Mouse (Mus musculus) liver, embryonic 15.5 days (tissue): Measurements from ENCODE around the gene Scfd2. TPM values are rescaled to one million over a fixed set of nuclear protein-coding genes. Genes with fewer than 3 reads are reported as not detected.

Source experiments
- ATAC-seq: fragments of 200-750 bp; cut with Nextera tagmentation; 2 replicates; pipeline ENCODE4 v1.8.0; 2017; ENCODE audit warnings: moderate number of reproducible peaks, mild to moderate bottlenecking, moderate library complexity; ENCODE audit not compliant: insufficient read depth
- H3K27ac ChIP-seq: fragments of 300-500 bp; sonication (generic); replicated peaks from 2 replicates; pipeline ENCODE4 v1.5.1; 2015; ENCODE audit warnings: mild to moderate bottlenecking, inconsistent platforms
- H3K27me3 ChIP-seq: fragments of 300-500 bp; sonication (generic); 2 replicates; pipeline ENCODE4 v1.6.1; 2015; ENCODE audit warnings: mild to moderate bottlenecking, inconsistent platforms
- H3K36me3 ChIP-seq: fragments of 300-500 bp; sonication (generic); replicated peaks from 2 replicates; pipeline ENCODE4 v1.6.1; 2015; ENCODE audit warnings: moderate library complexity, mild to moderate bottlenecking, inconsistent platforms
- H3K4me1 ChIP-seq: fragments of 300-500 bp; sonication (generic); replicated peaks from 2 replicates; pipeline ENCODE4 v1.6.1; 2015; ENCODE audit warnings: inconsistent platforms
- H3K4me2 ChIP-seq: fragments of 300-500 bp; sonication (generic); 2 replicates; pipeline ENCODE4 v1.6.1; 2015; ENCODE audit warnings: moderate library complexity, mild to moderate bottlenecking, inconsistent platforms
- H3K4me3 ChIP-seq: fragments of 300-500 bp; sonication (generic); replicated peaks from 2 replicates; pipeline ENCODE4 v1.5.1; 2015; ENCODE audit warnings: mild to moderate bottlenecking, inconsistent platforms
- H3K9ac ChIP-seq: fragments of 300-500 bp; sonication (generic); 2 replicates; pipeline ENCODE4 v1.6.1; 2015; ENCODE audit warnings: moderate library complexity, mild to moderate bottlenecking, inconsistent platforms
- H3K9me3 ChIP-seq: fragments of 300-500 bp; sonication (generic); replicated peaks from 2 replicates; pipeline ENCODE4 v1.6.1; 2016; ENCODE audit warnings: inconsistent platforms
- WGBS: fragments of 180-500 bp; shearing (Covaris S2); methylation state at CpG from one replicate; pipeline ENCODE4 v1.1.7; 2015; ENCODE audit warnings: mixed read lengths; ENCODE audit not compliant: insufficient replicate concordance; 5-methylcytosine and 5-hydroxymethylcytosine counted together
- polyA plus RNA-seq: library from polyadenylated mRNA; unstranded; fragments of >200 nt; fragmentation: Nextera tagmentation; extraction: Ambion mirVana; gene quantifications from 2 replicates; pipeline ENCODE4 v1.2.1, GENCODE M21; 2015

The Scfd2 gene
- 9.8 and 10.3 TPM in 2 replicates for polyA plus RNA-seq

GRCm38 (mm10) chr5:74531630-74532280, at the start of gene Scfd2:
Gene Scfd2, minus strand, starts transcription at chr5:74531759.
- Histone ChIP-seq H3K4me3 (peak within 1 kb of the TSS; percentile 83), H3K4me2 (peak within 1 kb of the TSS; percentile 95), H3K9ac (peak within 1 kb of the TSS; percentile 67), H3K36me3 (no peaks in the 10 kb centered on the region), H3K4me1 (peaks cover 57% of the 10 kb centered on the region), H3K27ac (peak within 1 kb of the TSS; percentile 85), H3K9me3 (no peaks in the 10 kb centered on the region), H3K27me3 (no peaks in the 10 kb centered on the region)
- peak; percentile 72 for ATAC-seq
- WGBS = 5% methylated on average over 35 of the region's 35 CpGs

DNA sequence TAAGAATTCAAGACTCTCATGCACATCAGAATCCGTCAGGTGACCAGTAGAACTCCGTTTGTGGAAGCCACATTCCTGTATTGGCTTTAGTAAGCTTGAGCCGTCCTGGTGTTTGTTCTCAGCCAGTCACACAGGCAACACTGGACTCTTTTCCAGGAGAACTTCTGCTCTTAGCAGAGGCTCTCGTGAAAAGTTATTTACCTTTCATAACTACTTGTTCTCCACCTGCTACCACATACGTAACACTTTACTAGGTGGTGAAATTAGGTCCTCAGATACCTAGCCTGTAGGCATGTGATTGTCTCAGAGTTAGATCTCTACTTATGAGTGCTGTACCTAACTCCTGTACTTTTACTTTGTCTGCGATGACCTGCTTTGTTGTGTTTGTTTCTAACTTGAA, 40.2 kb upstream of the Scfd2 start:
- H3K27ac ChIP-seq = no peak overlapping the region
- no peak for ATAC-seq
- no peaks in the 10 kb centered on the region for H3K4me1 ChIP-seq
- H3K9me3 ChIP-seq = no peaks in the 10 kb centered on the region
- no peak overlapping the region for H3K4me3 ChIP-seq
- peaks cover 50% of the 10 kb centered on the region for H3K36me3 ChIP-seq
- H3K27me3 ChIP-seq = no peaks in the 10 kb centered on the region
- no peak overlapping the region for H3K9ac ChIP-seq
- 78% methylated on average over 6 of the region's 6 CpGs for WGBS
- no peak overlapping the region for H3K4me2 ChIP-seq

- Histone ChIP-seq H3K36me3 (peaks cover 71% of the 10 kb centered on the region), H3K4me3 (no peak overlapping the region), H3K27me3 (no peaks in the 10 kb centered on the region), H3K4me1 (no peaks in the 10 kb centered on the region), H3K4me2 (no peak overlapping the region), H3K9ac (no peak overlapping the region), H3K27ac (no peak overlapping the region), H3K9me3 (no peaks in the 10 kb centered on the region)
- no peak for ATAC-seq
- 58% methylated on average over 1 of the region's 1 CpGs for WGBS
Observed at GRCm38 (mm10) chr5:74561151-74561550, 29.6 kb upstream of the Scfd2 start.

- H3K4me2 ChIP-seq = no peak overlapping the region
- no peaks in the 10 kb centered on the region for H3K9me3 ChIP-seq
- no peak for ATAC-seq
- H3K9ac ChIP-seq = no peak overlapping the region
- no peak overlapping the region for H3K27ac ChIP-seq
- no peaks in the 10 kb centered on the region for H3K27me3 ChIP-seq
- WGBS = 80% methylated on average over 8 of the region's 8 CpGs
- peaks cover 66% of the 10 kb centered on the region for H3K36me3 ChIP-seq
- H3K4me3 ChIP-seq = no peak overlapping the region
- no peaks in the 10 kb centered on the region for H3K4me1 ChIP-seq
Observed at GRCm38 (mm10) chr5:74549566-74549965, 18.0 kb upstream of the Scfd2 start.

GRCm38 (mm10) chr5:74545606-74546005, 14.0 kb upstream of the Scfd2 start:
- H3K4me1 ChIP-seq = no peaks in the 10 kb centered on the region
- H3K27ac ChIP-seq = no peak overlapping the region
- no peak overlapping the region for H3K9ac ChIP-seq
- 86% methylated on average over 4 of the region's 4 CpGs for WGBS
- no peak for ATAC-seq
- no peaks in the 10 kb centered on the region for H3K9me3 ChIP-seq
- no peak overlapping the region for H3K4me3 ChIP-seq
- no peak overlapping the region for H3K4me2 ChIP-seq
- H3K36me3 ChIP-seq = peaks cover 75% of the 10 kb centered on the region
- no peaks in the 10 kb centered on the region for H3K27me3 ChIP-seq

GRCm38 (mm10) chr5:74536180-74536947, 4.8 kb upstream of the Scfd2 start:
- ATAC-seq = no peak
- Histone ChIP-seq H3K27ac (peak overlapping the region; percentile 95), H3K9ac (peak overlapping the region; percentile 88)

DNA sequence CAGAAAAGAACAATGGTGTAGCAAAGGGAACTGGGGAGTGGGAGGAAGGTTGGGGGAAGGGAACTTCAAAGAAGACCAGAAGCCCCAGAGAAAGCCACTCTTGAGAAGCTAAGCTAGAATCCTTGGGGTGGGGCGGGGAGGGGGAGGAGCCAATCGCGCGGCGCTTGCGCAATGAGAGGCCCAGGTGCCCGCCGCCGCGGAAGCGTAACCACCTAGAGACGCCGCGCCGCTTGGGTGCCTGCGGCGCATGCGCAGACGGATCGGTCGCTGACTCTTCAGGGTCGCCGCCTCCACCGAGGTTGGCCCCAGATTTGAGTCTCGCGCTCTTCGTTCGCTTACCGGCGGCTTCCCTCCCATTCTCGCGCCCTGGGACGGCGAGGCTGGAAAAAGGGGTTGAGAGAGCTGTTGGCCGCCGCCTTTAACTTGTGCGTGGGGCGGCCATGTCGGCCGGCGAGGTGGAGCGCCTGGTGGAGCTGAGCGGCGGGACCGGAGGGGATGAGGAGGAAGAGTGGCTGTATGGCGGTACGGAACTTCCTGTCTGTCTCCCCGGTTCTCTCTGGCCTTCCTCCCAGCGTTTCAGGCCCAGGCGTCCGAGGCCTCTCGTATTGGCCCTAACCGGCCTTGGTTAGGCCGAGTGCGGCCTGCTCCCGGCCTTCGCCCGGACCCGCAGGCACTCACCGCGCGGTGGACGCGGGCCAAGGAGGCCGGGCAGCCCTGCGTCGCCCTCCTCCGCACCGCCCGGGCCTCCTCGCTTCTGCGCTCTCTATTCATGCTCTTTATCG, 3.9 kb upstream of the Scfd2 start, which contains the start of gene Fip1l1:
TSS of gene Fip1l1 (plus strand) at position 210 of the 782 bp plus-strand sequence.
- peak within 1 kb of the TSS; percentile 72 for H3K4me2 ChIP-seq
- H3K9me3 ChIP-seq = no peaks in the 10 kb centered on the region
- ATAC-seq = peak; percentile 85
- peaks cover 43% of the 10 kb centered on the region for H3K4me1 ChIP-seq
- peak within 1 kb of the TSS; percentile 90 for H3K4me3 ChIP-seq
- H3K27ac ChIP-seq = peak within 1 kb of the TSS; percentile 95
- WGBS = under 1% methylated on average over 73 of the region's 73 CpGs
- H3K36me3 ChIP-seq = peaks cover 21% of the 10 kb centered on the region
- H3K27me3 ChIP-seq = no peaks in the 10 kb centered on the region
- H3K9ac ChIP-seq = peak within 1 kb of the TSS; percentile 88

More at GRCm38 (mm10) chr5:74536180-74536947, 4.8 kb upstream of the Scfd2 start:
- H3K4me2 ChIP-seq = peak overlapping the region; percentile 72
- no peaks in the 10 kb centered on the region for H3K9me3 ChIP-seq
- H3K36me3 ChIP-seq = peaks cover 27% of the 10 kb centered on the region
- WGBS = 36% methylated on average over 12 of the region's 12 CpGs
- H3K4me1 ChIP-seq = peaks cover 34% of the 10 kb centered on the region
- H3K27me3 ChIP-seq = no peaks in the 10 kb centered on the region
- peak overlapping the region; percentile 90 for H3K4me3 ChIP-seq

DNA sequence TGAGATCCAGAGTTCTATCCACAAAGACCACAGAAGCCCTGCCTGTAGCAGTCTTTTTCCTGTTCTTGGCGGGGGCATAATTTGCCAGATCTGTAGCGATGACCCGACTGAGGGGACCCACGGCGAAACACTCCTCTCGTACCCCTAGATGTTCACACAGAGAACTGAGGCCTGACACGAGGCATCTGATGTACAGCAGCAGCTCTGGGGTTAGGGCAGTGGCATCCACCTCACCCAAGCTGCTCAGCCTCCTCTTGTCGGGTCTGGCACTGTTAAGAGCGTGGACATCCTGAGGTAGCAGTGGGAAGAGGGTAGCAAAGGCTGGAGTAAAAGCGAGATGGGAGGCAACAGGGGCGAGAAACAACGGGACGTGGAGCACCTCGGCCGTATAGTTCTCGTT, 774 bp downstream of the Scfd2 start:
- peak overlapping the region; percentile 67 for H3K9ac ChIP-seq

DNA sequence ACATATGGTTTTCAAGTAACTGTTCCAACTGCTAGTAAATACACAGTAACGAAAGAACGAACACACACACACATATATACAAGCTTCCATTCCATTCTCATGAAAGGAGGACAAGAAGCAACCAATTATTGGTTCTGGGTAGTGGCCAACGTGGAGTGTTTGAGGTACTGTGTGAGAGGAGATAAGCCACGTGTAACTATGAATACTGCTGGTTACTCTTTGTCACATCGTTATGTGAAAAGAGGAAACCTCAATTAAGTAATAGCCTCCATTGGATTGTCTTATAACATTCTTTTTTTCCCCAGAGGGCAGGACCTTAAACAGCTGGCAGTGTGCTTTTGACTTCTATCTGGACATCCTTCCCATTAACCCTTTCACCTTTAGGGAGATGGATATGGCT, 4.5 kb downstream of the Scfd2 start:
- Histone ChIP-seq H3K9ac (no peak overlapping the region), H3K4me2 (no peak overlapping the region), H3K4me3 (no peak overlapping the region), H3K27ac (no peak overlapping the region), H3K4me1 (peaks cover 36% of the 10 kb centered on the region), H3K27me3 (no peaks in the 10 kb centered on the region), H3K9me3 (no peaks in the 10 kb centered on the region), H3K36me3 (no peaks in the 10 kb centered on the region)
- WGBS = 44% methylated on average over 5 of the region's 5 CpGs
- ATAC-seq = no peak

More for the DNA sequence above, 774 bp downstream of the Scfd2 start:
- peak overlapping the region; percentile 83 for H3K4me3 ChIP-seq
- H3K9me3 ChIP-seq = no peaks in the 10 kb centered on the region
- peak overlapping the region; percentile 95 for H3K4me2 ChIP-seq
- no peaks in the 10 kb centered on the region for H3K27me3 ChIP-seq
- H3K36me3 ChIP-seq = no peaks in the 10 kb centered on the region
- no peak for ATAC-seq
- H3K27ac ChIP-seq = no peak overlapping the region
- 6% methylated on average over 16 of the region's 16 CpGs for WGBS
- peaks cover 50% of the 10 kb centered on the region for H3K4me1 ChIP-seq

DNA sequence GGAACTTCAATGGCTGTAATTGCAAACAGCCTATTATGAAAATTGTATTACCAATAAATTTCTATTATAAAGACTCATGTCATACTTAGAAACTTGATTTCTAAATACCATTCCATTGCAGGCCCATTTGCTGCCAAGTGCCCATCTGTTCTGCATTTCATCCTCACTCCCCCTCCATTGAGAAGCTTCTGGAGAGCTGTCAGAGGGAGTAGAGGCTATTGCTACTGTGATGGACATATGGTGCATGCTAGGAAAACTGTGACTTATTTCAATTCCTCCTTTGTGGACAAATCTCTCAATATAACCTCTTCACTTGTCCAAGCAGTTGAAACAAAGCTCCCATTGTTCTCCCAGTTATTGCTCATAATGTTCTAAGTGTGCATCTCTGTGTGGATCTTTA, 19.9 kb downstream of the Scfd2 start:
- H3K4me1 ChIP-seq = no peaks in the 10 kb centered on the region
- no peaks in the 10 kb centered on the region for H3K27me3 ChIP-seq
- no peak overlapping the region for H3K4me2 ChIP-seq
- H3K4me3 ChIP-seq = no peak overlapping the region
- no peak overlapping the region for H3K27ac ChIP-seq
- 0 out of 2 replicates have a peak, but pooled peaks cover 6% of the 10 kb centered on the region for H3K36me3 ChIP-seq
- ATAC-seq = no peak
- no peaks in the 10 kb centered on the region for H3K9me3 ChIP-seq
- no peak overlapping the region for H3K9ac ChIP-seq

DNA sequence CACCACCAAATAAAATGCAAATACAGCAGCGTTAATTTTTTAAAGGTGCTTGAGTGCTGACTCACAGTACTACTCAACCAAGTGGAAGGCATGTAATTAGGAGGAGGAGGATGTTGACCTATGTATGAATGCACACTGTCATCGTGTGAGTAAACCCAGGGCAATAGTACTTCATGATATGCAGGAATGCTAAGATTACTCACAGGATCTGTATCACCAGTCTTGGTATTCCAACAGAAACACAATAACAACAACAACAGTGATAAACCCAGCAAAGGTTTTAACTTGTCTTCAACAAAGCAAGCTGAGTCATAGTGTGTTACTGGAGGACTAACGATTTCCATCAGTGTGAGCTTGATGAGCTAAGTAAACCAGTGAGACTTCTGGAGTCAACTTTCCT, 38.9 kb downstream of the Scfd2 start:
- H3K4me2 ChIP-seq = no peak overlapping the region
- ATAC-seq = no peak
- H3K27me3 ChIP-seq = no peaks in the 10 kb centered on the region
- H3K9me3 ChIP-seq = no peaks in the 10 kb centered on the region
- H3K36me3 ChIP-seq = no peaks in the 10 kb centered on the region
- no peaks in the 10 kb centered on the region for H3K4me1 ChIP-seq
- no peak overlapping the region for H3K4me3 ChIP-seq
- 65% methylated on average over 3 of the region's 3 CpGs for WGBS
- H3K27ac ChIP-seq = no peak overlapping the region
- H3K9ac ChIP-seq = no peak overlapping the region
